Mouse (Mus musculus) hindbrain, embryonic 15.5 days (tissue): Measurements from ENCODE around the gene Themis2. TPM values are rescaled to one million over a fixed set of nuclear protein-coding genes. Genes with fewer than 3 reads are reported as not detected.
"Not testable (repeated sequence)": the region's sequence is repeated elsewhere in the genome, so short reads cannot be mapped to it uniquely, and the experiment has no call there.

ENCODE experiments used
- ATAC-seq: fragments of 200-750 bp; cut with Nextera tagmentation; 2 replicates; pipeline ENCODE4 v1.8.0; 2017; ENCODE audit warnings: low read depth, moderate number of reproducible peaks, moderate TSS enrichment; ENCODE audit not compliant: low FRiP score
- H3K27ac ChIP-seq: fragments of 300-500 bp; sonication (generic); replicated peaks from 2 replicates; pipeline ENCODE4 v1.5.1; 2015; ENCODE audit warnings: mild to moderate bottlenecking, inconsistent platforms
- H3K27me3 ChIP-seq: fragments of 300-500 bp; sonication (generic); 2 replicates; pipeline ENCODE4 v1.6.1; 2015; ENCODE audit warnings: control low read depth, inconsistent platforms
- H3K36me3 ChIP-seq: fragments of 300-500 bp; sonication (generic); 2 replicates; pipeline ENCODE4 v1.6.1; 2015; ENCODE audit warnings: control low read depth, inconsistent platforms
- H3K4me1 ChIP-seq: fragments of 300-500 bp; sonication (generic); replicated peaks from 2 replicates; pipeline ENCODE4 v1.6.1; 2015; ENCODE audit warnings: control low read depth, inconsistent platforms
- H3K4me2 ChIP-seq: fragments of 300-500 bp; sonication (generic); 2 replicates; pipeline ENCODE4 v1.6.1; 2015; ENCODE audit warnings: moderate library complexity, mild to moderate bottlenecking, inconsistent platforms
- H3K4me3 ChIP-seq: fragments of 300-500 bp; sonication (generic); 2 replicates; pipeline ENCODE4 v1.5.1; 2015; ENCODE audit warnings: mild to moderate bottlenecking, inconsistent platforms
- H3K9ac ChIP-seq: fragments of 300-500 bp; sonication (generic); 2 replicates; pipeline ENCODE4 v1.6.1; 2015; ENCODE audit warnings: inconsistent platforms
- H3K9me3 ChIP-seq: fragments of 300-500 bp; sonication (generic); 2 replicates; pipeline ENCODE4 v1.6.1; 2016; ENCODE audit warnings: control low read depth, inconsistent platforms
- WGBS: fragments of 180-500 bp; shearing (Covaris S2); methylation state at CpG from one replicate; pipeline ENCODE4 v1.1.7; 2015; 5-methylcytosine and 5-hydroxymethylcytosine counted together
- polyA plus RNA-seq: library from polyadenylated mRNA; unstranded; fragments of >200 nt; fragmentation: Nextera tagmentation; extraction: Ambion mirVana; gene quantifications from 2 replicates; pipeline ENCODE4 v1.2.1, GENCODE M21; 2015

Gene Themis2
- polyA plus RNA-seq, 1 experiment from 2014 or later: 0.41 TPM

DNA sequence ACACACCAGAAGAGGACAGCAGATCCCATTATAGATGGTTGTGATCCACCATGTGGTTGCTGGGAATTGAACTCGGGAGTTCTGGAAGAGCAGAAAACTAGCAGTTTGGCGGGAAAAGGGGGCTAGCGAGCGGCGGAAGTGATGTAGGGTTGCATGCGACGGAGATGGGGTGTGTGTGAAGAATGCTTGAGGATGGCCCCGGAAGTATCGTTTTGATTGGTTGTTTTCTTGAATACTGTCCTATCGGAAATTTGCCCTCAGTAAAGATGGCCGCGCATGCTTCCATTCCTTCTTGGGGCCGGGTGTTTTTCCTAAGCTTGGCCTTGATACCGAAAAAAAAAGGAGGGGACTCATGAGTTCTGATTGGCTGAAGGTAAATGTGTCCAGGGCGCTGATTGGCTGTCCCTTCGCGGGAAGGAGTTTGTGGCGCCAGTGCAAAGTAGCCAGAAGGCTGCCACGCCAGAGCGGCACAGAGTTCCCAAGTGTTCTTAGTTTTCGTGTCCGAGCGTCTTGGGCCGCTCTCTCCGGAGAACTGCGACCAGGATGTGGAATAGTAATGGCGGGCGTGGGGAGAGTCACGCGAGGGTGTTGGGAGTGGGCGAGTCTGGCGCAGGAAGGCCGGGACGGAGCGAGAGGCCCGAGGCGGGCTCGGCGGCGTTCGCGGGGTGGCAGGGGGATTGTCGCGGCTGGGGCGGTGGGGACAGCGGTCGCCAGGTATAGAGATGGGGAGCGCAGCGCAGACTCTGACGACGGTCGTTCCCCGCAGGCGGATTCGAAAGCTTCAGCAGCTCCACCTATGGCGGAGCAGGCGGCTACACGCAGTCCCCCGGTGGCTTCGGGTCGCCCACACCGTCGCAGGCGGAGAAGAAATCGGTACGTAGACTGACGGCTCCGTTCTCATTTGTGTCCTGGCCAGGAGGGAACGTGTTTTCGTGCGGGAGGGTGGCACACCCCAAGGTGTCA is 28.0 kb downstream of the Themis2 start, which contains the start of gene Rpa2:
Rpa2 (plus strand) TSS at position 419 of the 963 bp plus-strand sequence.
- H3K4me2 ChIP-seq: peak within 1 kb of the TSS; percentile 98
- no peaks in the 10 kb centered on the region for H3K27me3 ChIP-seq
- peaks cover 14% of the 10 kb centered on the region for H3K4me1 ChIP-seq
- peaks cover 6% of the 10 kb centered on the region for H3K36me3 ChIP-seq
- WGBS: under 1% methylated on average over 71 of the region's 71 CpGs
- ATAC-seq: peak; percentile 98
- H3K9ac ChIP-seq: peak within 1 kb of the TSS; percentile 66
- H3K9me3 ChIP-seq: no peaks in the 10 kb centered on the region
- H3K4me3 ChIP-seq: peak within 1 kb of the TSS; percentile 92
- peak within 1 kb of the TSS; percentile 56; the same call in 1 of the 2 replicates for H3K27ac ChIP-seq

DNA sequence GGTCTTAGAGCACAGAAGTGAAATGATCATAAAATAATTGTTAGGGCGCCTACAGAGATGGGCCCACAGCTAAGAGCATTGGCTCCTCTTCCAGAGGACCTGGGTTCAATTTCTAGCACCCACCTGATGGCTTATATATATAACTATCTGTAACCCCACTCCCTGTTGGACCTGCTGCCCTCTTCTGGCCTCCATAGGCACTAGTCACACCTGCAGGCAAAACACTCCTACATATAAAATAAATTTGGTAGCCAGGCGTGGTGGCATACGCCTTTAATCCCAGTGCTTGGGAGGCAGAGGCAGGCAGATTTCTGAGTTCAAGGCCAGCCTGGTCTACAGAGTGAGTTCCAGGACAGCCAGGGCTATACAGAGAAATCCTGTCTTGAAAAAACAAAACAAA is 33.1 kb downstream of the Themis2 start:
- 91% methylated on average over 3 of the region's 3 CpGs for WGBS
- H3K4me1 ChIP-seq, H3K27me3 ChIP-seq, H3K9me3 ChIP-seq, H3K4me2 ChIP-seq, H3K36me3 ChIP-seq, ATAC-seq, H3K27ac ChIP-seq, H3K4me3 ChIP-seq, H3K9ac ChIP-seq: not testable (repeated sequence)

DNA sequence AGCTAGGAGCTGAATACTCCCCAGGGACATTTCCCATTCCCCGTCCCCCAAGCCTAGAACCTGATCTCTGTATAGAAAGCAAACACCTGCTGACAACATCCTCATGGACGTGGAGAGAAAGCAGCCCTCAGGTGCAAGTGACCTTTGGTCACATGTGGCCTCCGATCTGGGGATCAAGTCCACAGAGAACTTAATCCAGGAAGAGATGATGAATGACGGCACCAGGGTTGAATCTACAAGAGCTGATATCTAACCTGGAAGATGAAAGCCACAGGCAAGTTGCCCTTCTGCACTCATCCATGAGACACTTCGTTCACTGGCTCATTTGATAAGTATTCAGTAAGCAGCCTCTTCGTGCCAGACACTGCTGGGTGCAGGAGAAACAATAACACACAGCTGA is 33.6 kb downstream of the Themis2 start:
- no peak overlapping the region for H3K9ac ChIP-seq
- H3K4me3 ChIP-seq: no peak overlapping the region
- H3K27me3 ChIP-seq: peaks cover 5% of the 10 kb centered on the region
- ATAC-seq: no peak
- no peak overlapping the region for H3K27ac ChIP-seq
- no peaks in the 10 kb centered on the region for H3K36me3 ChIP-seq
- WGBS: 79% methylated on average over 6 of the region's 6 CpGs
- no peaks in the 10 kb centered on the region for H3K9me3 ChIP-seq
- H3K4me1 ChIP-seq: peaks cover 2% of the 10 kb centered on the region; the same call in 1 of the 2 replicates
- H3K4me2 ChIP-seq: no peak overlapping the region

DNA sequence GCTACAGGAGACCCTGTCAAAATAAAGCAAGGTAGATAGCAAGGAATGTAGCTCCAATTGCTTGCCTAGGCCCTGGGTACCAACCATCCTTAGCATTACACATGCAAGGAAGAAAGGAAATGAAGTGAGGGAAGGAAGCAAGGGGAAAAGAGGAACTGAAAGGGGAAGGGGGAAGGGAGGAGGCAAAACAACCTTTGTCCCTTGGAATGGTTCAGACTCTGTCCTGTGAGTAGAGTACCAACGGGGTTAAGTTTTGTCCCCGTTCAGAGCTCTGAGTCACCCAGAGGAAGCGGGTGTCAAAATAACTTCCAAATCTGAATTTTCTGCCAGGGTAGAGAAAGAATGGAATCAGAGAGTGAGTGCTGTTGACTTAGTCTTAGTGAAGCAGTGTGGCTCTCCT is 35.9 kb downstream of the Themis2 start:
- no peak for ATAC-seq
- WGBS: 69% methylated on average over 3 of the region's 3 CpGs

DNA sequence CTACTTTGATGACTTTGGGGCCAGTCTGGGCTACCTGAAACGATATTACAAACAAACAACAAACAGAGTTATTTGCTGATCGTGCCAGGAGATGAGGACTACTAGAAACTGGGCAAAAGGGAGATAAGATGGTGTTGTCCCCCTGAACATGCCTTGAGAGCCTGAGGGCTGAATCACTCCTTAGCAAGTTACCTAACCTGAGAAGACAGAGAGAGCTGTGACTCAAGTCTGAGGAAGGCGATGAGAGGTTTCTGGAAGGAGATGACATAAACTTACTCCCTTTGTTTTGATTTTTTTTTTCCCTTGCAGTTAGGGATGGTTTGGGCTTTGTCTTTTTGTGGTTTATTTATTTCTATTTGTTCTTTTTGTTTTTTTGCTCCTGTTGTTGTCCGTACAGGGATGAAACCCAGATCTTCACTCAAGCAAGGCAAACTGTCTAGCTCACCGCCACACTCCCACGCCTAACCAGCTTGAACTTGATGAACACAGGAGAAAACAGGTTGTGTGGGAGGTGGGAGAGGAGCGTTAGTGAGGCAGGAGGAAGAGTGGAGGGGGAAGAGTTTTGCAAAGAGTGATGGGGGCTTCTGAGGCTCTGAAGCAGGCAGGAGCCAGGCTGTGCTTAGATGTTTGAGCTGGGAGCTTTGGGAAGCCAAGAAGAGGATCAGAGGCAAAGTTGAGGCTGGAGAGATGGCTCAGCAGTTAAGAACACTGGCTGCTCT is 38.4 kb downstream of the Themis2 start:
- Histone ChIP-seq H3K27me3 (peaks cover 21% of the 10 kb centered on the region), H3K36me3 (no peaks in the 10 kb centered on the region), H3K9ac (no peak overlapping the region), H3K4me1 (peaks cover 11% of the 10 kb centered on the region), H3K4me2 (no peak overlapping the region), H3K9me3 (no peaks in the 10 kb centered on the region), H3K27ac (no peak overlapping the region), H3K4me3 (no peak overlapping the region)
- ATAC-seq: no peak
- WGBS: 87% methylated on average over 7 of the region's 7 CpGs

More for the DNA sequence above, 35.9 kb downstream of the Themis2 start:
- H3K27me3 ChIP-seq: peaks cover 21% of the 10 kb centered on the region
- no peak overlapping the region for H3K9ac ChIP-seq
- no peak overlapping the region for H3K4me3 ChIP-seq
- no peaks in the 10 kb centered on the region for H3K36me3 ChIP-seq
- peaks cover 11% of the 10 kb centered on the region for H3K4me1 ChIP-seq
- H3K4me2 ChIP-seq: no peak overlapping the region
- no peak overlapping the region for H3K27ac ChIP-seq
- no peaks in the 10 kb centered on the region for H3K9me3 ChIP-seq

DNA sequence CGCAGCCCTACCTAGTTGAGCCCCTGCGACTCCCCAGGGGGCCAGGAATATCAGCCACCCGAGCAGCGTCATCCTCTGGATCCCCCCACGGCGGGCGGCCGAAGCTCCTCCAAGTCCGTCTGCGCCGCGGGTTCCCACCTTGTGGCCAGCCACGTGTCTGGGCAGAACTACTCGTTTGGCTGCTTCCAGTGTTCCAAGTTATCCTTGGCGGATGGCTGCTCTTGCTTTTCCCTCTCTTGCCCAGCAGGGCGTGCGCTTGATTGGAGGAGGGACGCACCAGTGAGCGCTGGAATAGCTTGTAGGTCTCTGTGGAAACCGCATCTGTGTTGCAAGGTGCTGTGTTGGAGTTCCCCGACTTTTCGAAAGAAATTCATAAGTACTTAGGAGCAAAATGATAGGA is 39.2 kb downstream of the Themis2 start, which contains the start of gene Smpdl3b:
Smpdl3b (minus strand) TSS at position 279 of the 400 bp plus-strand sequence.
- Histone ChIP-seq H3K36me3 (no peaks in the 10 kb centered on the region), H3K27me3 (peaks cover 21% of the 10 kb centered on the region), H3K4me1 (peaks cover 11% of the 10 kb centered on the region), H3K4me2 (peak within 1 kb of the TSS; percentile 98), H3K27ac (no peak within 1 kb of the TSS), H3K9ac (peak within 1 kb of the TSS; percentile 43), H3K9me3 (no peaks in the 10 kb centered on the region), H3K4me3 (peak within 1 kb of the TSS; percentile 45)
- peak; percentile 72 for ATAC-seq
- WGBS: under 1% methylated on average over 22 of the region's 22 CpGs

DNA sequence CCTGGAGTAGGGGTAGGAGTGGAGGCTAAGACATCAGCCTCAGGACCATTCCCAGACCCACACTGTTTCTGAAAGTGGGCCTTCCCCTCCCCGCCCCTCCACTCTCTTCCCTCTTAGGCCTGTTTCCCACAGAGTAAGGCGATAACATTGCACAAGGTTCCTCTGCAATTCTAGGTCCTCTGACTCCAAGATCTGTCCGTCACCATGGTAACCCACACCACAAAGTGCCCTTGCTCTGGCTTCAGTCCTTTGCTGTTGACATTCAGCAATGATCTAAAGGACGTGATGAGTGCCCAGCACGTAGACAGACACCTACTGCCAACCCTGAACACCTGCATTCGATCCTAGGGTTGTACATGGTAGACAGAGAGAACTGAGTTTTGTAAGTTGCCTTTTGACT is 43.2 kb downstream of the Themis2 start:
- no peaks in the 10 kb centered on the region for H3K9me3 ChIP-seq
- WGBS: 74% methylated on average over 6 of the region's 6 CpGs
- H3K4me3 ChIP-seq: no peak overlapping the region
- H3K27ac ChIP-seq: no peak overlapping the region
- peaks cover 11% of the 10 kb centered on the region for H3K4me1 ChIP-seq
- no peaks in the 10 kb centered on the region for H3K36me3 ChIP-seq
- no peak overlapping the region for H3K4me2 ChIP-seq
- H3K9ac ChIP-seq: no peak overlapping the region
- peaks cover 18% of the 10 kb centered on the region for H3K27me3 ChIP-seq
- ATAC-seq: no peak

DNA sequence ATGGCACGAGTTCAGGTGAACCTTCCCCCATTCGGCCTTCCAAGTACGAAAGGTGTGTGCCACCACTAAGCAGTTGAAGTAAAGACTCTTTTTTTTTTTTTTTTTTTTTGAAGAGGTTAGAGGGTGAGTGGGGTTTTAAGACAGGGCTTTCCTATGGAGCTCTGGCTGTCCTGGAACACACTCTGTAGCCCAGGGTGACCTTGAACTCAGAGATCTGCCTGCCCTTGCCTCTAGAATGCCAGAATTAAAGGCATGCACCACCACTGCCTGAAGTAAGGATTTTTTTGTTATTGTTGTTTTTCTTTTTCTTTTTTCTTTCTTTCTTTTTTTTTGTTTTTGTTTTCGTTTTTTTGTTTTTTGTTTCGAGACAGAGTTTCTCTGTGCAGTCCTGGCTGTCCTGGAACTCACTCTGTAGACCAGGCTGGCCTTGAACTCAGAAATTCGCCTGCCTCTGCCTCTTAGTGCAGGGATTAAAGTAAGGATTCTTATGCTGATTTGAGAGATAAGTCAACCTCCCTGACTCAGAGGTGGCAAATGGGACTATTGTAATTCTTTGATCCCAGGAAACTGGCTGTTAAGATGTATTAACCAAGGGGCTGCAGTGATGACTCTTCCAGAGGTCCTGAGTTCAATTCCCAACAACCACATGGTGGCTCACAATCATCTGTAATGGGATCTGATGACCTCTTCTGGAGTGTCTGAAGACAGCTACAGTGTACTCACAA is 46.8 kb downstream of the Themis2 start:
- 86% methylated on average over 6 of the region's 6 CpGs for WGBS
- Histone ChIP-seq H3K27me3 (no peaks in the 10 kb centered on the region), H3K9ac (no peak overlapping the region), H3K27ac (no peak overlapping the region), H3K4me3 (no peak overlapping the region), H3K4me2 (no peak overlapping the region), H3K9me3 (no peaks in the 10 kb centered on the region), H3K36me3 (no peaks in the 10 kb centered on the region), H3K4me1 (peaks cover 7% of the 10 kb centered on the region)
- ATAC-seq: no peak

DNA sequence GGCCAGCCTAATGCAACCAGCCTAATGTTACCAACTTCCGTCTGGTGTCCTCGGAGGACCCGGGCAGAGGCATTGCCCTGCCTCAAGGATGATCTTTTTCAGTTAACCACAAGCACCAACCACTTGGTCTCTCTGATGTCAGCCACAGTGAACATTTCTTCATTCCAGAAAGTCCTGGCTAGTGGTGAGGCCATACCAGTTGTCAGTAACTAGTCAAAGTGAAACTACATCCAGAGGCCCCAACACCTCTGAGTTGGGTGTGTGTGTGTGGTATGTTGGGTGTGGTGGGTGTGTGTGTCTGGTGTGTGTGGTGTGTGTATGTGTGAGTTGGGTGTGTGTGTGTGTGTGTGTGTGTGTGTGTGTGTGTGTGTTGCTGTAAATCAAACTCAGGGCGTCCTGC is 47.4 kb downstream of the Themis2 start:
- no peak overlapping the region for H3K4me3 ChIP-seq
- H3K9ac ChIP-seq: no peak overlapping the region
- no peaks in the 10 kb centered on the region for H3K9me3 ChIP-seq
- H3K27me3 ChIP-seq: no peaks in the 10 kb centered on the region
- H3K27ac ChIP-seq: no peak overlapping the region
- H3K4me2 ChIP-seq: no peak overlapping the region
- peaks cover 13% of the 10 kb centered on the region for H3K4me1 ChIP-seq
- no peak for ATAC-seq
- H3K36me3 ChIP-seq: no peaks in the 10 kb centered on the region
- WGBS: 91% methylated on average over 4 of the region's 4 CpGs

DNA sequence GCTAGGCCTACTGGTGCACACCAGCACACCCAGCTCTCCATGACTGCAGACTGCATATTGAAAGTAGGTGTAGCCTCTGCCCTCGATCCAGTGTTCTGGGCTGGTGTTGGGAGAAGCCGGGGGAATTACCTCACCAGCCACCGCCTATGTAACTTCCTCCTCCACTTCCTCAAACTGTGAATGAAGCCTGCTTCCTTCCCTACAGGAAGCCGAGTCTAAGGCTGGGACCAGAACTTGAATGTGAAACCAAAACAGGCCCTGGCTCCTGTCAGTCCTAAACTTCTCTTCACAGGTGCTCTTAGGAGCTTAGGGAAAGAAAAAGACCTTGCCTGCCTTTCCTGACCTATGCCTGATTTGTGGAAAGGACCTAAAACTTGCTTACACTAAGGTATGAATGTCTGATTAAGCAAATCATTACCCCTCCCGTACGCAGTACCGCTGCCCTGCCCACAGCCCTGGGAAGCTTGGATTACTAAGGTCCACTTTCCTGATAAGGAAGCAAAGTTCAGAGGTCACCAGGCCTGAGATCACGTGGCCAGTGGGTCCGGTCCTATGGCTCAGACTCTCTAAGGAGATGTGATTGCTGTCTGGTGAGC is 48.4 kb downstream of the Themis2 start:
- Histone ChIP-seq H3K36me3 (no peaks in the 10 kb centered on the region), H3K27ac (no peak overlapping the region), H3K9me3 (no peaks in the 10 kb centered on the region), H3K4me3 (no peak overlapping the region), H3K4me2 (no peak overlapping the region), H3K27me3 (no peaks in the 10 kb centered on the region), H3K9ac (no peak overlapping the region), H3K4me1 (peaks cover 15% of the 10 kb centered on the region)
- no peak for ATAC-seq
- 75% methylated on average over 9 of the region's 9 CpGs for WGBS

DNA sequence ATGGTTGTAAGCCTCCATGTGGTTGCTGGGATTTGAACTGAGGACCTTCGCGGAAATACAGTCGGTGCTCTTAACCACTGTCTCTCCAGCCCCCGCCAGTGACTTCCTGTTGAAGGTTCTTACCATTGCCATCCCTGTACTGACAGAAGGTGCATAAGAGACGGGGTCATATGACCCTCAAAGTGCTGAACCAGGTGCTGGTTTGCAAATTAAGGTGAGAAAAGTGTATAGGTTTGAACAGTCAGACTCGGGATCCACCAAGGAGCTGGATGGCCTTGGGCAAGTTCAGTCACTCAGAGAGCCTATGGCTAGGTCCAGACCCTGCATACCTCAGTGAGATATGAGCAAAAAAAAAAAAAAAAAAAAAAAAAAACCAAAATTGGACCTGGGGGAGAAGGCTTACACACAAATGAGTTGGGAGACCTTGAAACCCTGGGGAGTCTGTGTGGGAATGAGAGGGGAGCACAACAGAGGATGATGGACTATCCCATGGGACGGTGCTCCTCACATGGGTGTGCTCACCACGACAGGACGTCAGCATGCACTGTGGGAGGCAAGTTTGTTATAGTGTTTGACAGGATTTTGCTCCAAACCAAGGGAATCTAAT is 49.2 kb downstream of the Themis2 start:
- Histone ChIP-seq H3K36me3 (no peaks in the 10 kb centered on the region), H3K27ac (no peak overlapping the region), H3K4me3 (no peak overlapping the region), H3K4me1 (peaks cover 15% of the 10 kb centered on the region), H3K9me3 (no peaks in the 10 kb centered on the region), H3K27me3 (no peaks in the 10 kb centered on the region), H3K9ac (no peak overlapping the region), H3K4me2 (no peak overlapping the region)
- 84% methylated on average over 9 of the region's 9 CpGs for WGBS
- no peak for ATAC-seq
